Mouse (Mus musculus) megakaryocyte-erythroid progenitor cell, adult 5-6 weeks (primary cell): ENCODE results near the gene Dclre1c. TPM values are rescaled to one million over a fixed set of nuclear protein-coding genes. Genes with fewer than 3 reads are reported as not detected.
"Not testable (repeated sequence)": the region's sequence is repeated elsewhere in the genome, so short reads cannot be mapped to it uniquely, and the experiment has no call there.

ENCODE experiments used
- ATAC-seq: replicated peaks from 2 replicates; pipeline ENCODE4 v1.8.0; 2016; ENCODE audit warnings: mild to moderate bottlenecking, inconsistent platforms; ENCODE audit not compliant: severe bottlenecking, poor library complexity, low FRiP score, low TSS enrichment
- total RNA-seq, 2 experiments: library from RNA; stranded (forward) in 1 of 2; stranded (reverse) in 1 of 2; fragments of 200-1000, 215-1000 nt in 1 of 2; fragments of >200 nt in 1 of 2; fragmentation: Nextera tagmentation in 1 of 2; gene quantifications; 2 replicates each; pipeline ENCODE4 v1.2.3; 2014 to 2017

Gene Dclre1c
- total RNA-seq (2014; fragmentation: Nextera tagmentation) (26.4 and 28.3 TPM in 2 replicates), total RNA-seq (2017) (10.6 and 13.3 TPM in 2 replicates)

DNA sequence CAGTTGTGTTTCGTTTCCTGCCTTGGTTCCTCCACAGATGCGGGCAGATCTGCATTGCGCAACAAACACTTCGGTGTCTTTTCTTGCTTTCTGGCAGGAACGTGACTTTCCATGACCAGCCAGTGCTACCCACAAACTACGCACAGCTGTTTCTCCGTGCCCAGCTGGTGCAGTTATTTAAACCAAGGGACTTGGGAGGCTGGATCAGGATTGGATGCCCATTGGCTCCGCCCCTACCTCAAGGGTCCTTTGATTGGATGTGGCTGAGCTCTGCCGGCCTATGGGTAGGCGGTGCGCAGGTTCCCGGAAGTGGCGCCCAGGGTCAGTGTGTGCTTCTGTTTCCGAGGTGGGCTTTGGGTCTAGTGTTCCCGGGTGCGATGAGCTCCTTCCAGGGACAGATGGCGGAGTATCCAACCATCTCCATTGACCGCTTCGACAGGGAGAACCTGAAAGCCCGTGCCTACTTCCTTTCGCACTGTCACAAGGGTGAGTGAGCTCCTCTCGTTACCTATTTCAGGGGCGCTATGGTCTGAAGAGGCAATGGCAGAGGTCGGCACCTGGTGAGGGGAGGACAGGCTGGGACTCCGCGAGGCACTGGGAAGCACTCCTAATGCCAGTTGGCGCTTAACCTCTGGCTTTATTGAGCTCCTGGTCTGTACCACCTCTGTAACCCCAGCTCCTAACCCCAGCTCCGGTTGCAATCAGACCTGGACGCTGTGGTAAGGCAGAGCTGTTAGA lies at the start of gene Dclre1c:
TSS of gene Dclre1c (plus strand) at position 291 of the 738 bp plus-strand sequence.
- peak; percentile 96 for ATAC-seq

DNA sequence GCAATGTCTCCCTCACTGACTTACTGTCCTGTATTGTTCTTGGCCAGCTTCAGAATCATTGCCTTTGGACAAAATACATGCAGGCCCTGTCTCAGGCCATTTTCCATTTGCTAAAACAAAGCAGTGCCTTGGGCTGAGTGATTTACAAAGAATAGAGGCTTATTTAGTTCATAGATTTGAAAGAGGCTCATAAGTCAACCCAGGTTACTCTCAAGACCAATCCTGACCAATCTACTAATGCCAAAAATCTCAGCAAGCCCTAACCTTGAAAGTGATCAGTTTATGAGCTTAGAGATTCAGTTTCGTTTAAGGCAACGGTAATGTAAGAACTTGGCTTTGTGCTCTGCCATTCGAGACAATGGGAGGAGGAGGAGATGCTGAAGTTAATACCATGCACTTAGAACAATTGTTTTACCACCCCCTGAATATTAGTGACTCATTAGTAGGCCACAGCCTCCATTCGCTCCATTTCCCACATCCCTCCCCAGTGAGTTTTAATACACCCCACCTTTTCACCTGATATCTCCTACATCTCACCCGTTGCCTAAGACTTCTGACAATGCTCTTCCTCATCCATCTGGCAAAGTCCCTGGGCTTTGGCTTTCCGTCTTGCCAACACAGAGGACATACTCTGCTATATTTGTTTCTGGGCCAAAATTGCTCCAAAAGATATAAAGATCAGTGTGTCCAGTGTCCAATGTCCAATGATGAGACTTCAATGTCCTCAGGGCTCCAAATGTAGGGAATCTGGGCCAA lies 36.6 kb upstream of the Dclre1c start:
- ATAC-seq: no peak

DNA sequence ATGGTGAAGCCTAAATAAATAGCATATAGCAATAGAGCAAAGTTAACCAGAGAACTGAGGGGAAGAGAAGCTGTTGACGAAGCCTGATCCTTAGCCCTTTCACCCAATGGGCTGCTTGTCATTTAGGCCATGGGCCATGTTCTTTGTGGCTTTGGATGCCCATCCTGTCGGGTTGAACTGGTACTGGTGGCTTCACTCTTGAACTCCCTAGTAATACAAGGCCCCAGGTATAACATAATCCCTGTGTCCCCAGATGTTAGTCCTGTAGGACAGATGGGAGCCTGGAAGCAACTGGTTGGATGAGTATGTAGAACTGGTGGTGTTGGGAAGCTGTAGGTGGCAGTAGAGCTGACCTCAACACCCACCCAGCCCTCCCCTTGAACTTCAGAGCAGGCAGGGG lies 32.0 kb upstream of the Dclre1c start:
- ATAC-seq: no peak

DNA sequence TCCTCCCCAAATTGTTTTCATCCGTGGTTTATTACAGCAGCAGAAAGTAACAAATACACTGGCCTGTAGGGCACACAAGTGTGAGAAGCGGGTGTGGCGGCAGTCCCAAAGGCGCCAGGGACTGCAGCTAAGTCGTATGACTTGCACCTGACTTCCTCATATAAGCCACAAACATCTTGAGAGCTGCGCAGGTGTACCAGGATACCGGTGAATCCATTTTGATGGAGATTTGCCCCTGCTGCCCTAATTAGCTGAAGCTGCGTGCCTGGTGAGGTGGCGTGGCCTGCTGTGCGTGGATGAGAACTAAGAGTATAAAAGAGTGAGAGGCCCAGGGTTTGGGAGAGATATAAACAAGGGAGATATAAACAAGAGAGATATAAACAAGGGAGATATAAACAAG lies 26.8 kb upstream of the Dclre1c start, which contains the start of gene Olah:
TSS of gene Olah (minus strand) at position 101 of the 400 bp plus-strand sequence.
- ATAC-seq: not testable (repeated sequence)

DNA sequence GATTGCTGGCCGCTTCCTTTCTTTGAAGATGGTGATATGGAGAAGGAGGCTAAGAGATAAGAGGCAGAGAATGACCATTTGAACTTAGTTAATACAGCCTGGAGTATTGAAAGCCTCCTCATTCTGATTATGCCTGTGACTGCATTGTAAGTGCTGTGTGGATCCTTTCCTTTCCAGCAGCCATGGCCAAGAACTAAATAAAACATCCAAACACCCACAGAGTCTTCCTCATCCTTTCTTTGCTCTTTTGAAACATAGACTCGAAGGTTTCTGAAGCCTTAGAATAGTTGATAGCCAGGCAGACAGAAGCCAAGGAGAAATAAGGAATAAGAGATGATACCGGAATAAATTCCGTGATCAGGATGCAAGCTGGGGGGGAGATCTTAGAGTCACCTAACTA lies 17.9 kb upstream of the Dclre1c start:
- no peak for ATAC-seq

DNA sequence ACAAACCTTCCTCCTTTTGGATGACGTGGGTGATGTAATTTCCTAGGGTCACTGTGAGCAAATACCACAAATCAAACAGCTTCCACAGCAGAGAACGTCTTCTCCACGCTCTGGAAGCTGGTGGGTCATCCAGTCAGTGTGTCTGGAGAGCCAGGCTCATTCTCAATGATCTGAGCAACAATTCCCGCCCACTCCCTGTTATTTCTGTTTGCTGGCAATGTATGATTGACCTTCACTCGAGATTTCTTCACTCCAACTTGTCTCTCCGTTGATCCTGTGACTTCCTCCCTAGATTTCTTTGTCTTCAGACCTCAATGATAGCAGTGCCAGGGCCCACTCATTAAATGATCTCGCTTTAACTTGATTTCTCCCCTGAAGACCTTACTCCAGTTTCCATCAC lies 16.2 kb upstream of the Dclre1c start:
- no peak for ATAC-seq

DNA sequence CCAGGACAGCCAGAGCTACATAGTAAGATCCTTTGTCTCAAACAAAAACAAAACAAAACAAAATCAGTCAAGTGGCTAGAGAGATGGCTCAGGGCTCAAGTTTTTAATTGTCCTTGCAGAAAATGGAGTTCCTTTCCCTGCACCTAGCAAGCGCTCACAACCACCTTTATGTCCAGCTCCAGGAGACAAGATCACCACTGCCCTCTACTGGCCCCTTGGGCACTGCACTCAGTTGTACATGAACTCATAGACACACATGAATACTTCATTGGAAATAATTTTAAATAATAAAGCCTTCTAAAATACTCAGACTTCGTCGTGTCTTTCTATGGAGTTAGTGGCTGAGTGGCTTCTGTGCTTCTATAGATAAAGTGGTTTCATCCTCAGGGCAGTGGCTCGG lies 9.7 kb upstream of the Dclre1c start:
- ATAC-seq: peak; percentile 63

DNA sequence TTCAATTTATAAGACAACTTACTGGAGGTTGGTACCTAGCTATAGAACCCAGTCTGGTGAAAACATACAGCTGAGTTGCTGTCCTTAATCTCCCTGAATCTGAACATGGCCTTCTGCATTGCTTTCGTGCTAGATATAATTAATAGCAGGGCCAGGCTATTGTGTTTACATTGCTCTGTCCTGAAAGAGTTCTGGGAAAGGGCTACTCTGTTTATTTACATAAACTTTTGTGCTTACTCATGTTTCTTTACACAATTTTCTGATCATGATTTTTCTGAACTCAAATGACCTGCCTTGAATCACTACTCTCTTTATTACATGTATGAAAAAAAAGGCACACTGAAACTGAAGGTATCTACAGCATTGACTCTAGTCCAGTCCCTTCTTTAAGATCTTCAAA lies 8.3 kb upstream of the Dclre1c start:
- ATAC-seq: no peak

DNA sequence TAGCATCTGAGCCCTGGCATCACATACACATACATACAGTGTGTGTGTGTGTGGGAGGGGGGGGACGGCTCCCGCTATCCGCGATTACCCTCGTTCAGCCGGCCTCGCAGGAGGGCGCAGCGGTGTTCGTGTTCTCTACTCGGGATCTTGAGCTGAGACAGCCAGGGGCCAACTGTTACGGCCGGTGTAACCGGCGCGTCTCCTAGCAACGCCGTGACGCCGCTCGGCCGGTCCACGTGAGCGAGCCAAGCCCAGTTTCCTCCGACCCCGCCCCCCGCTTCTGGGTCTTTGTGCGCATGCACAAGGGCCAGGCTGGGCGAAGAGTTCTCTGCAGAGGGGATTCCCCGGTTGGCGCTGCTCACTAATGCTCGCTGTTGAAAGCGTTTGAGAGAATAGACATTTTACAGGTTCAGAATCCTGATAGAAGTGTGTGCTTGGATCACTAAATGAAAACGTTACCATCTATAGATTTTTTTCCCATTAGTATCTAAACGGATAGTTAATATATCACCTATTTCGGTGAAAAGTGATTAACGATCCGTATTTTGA lies 5.0 kb upstream of the Dclre1c start:
- ATAC-seq: peak; percentile 89

DNA sequence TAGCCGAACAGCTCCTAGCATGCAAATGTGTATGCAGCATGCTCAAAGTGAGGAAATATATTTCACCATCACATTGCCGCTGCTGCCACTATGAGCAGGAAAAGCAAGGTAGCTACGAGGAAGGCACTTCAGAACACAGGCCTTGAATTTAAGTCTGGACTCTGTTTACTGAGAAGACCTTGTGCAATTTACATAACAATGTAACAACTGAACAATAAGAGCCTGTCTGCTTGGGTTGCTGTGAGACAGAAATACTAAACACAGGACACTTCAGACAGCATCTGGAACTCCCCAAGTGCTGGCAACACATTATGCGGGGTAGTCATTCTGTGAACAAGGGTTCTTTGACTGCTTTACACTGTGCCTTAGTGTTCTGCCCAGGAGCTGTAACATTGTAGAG lies 3.8 kb upstream of the Dclre1c start:
- ATAC-seq: no peak

DNA sequence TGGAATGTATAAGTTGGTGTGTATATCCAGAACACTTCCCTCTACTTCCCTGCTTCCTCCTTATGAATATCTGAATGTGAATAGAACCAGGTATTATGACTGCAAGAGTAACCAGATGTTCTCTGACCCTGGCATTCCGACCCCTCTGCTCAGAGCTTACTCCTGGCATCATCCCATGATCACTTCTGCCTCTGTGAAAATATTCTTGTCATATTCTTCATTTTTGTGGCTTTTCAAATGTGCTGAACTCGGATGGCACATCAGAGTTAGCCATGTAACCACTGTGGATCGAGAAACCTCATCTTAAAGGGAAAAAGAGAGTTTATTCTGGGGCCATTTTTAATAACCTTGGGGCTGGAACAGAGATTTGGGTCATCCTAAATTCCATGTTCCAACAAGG lies 1.4 kb upstream of the Dclre1c start, which contains the start of gene Meig1:
TSS of gene Meig1 (minus strand) at position 101 of the 400 bp plus-strand sequence.
- ATAC-seq: no peak

DNA sequence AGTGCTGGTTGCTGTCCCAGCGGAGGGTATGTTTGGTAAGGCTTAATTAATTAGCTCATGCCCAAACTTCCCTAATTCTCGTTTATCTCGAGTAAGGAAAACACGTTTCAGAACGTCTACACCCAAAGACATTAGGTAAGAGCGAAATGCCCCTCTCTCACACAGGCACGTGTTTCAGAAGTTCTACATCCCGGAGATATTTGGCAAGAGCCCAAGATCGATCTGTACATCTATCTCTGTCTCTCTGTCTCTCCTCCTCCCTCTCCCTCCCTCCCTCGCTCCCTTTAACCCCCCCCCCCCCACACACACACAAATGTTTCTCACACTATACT lies 614 bp downstream of the Dclre1c start:
- ATAC-seq: peak; percentile 25

DNA sequence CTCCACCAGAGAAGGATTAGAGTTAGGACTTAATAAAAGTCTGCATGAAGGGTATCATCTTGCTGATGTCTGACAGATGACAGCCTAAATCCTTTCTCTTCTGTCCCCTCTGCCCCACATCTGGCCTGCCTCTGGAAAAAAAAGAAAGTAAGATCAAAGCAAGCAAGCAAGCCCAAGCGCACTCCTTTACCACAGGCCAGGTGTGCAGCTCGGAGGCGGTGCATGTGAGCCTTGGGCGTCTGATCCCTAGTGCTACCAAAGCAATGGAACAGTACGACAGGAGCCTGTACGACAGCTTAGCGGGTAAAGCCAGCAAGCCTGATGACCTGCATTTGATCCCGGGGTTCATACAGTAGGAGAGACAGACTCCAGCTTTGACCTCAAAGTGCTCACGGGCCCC lies 7.0 kb downstream of the Dclre1c start:
- ATAC-seq: no peak

DNA sequence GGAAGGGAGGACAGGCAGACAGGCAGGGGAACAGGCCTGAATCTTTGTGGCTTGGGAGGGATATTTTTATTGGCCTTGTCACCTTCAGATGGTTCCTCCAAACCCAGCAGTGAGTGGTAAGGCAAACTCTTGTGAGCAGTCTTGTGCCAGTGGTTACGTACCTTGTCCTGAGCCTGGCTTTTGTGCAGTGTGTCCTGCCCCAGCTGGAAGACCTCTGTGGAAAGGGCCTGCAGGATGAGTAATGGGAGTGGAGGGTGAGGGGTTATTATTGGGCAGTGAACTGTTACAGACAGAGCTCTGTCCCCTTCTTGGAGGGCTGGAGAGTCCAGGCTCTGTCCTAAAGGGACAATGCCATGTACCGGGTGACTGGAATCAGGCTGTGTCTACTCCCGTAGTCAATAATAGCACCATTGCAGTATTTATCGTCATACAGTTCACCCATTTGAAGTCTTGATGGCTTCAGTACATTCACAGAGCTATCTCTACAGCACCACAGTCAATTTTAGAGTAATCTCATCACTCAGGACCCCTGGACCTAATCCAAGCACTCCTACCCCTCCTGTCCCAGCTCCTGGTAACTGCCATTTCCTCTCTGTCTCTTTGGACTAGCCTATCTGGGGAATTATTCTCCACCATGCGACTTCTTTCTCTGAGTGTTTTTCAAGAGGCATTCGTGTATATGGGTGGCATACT lies 11.6 kb downstream of the Dclre1c start:
- ATAC-seq: peak; percentile 79

DNA sequence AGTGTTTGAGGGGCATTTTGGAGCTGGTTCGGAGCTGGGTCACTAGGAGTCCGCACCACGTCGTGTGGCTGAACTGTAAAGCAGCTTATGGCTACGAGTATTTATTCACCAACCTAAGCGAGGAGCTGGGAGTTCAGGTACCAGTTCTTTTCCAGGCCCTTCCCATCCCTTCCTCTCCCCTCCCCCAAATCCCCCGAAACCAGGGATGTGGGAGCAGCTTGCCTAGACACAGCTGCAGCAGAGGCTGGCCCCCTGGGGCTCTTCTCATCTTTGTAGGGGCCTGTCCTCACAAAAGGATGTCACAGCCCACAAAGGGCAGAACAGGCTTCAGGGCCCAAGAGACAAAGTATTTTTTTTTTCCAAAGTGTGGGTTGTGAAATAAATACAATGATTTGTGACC lies 14.0 kb downstream of the Dclre1c start:
- ATAC-seq: no peak

DNA sequence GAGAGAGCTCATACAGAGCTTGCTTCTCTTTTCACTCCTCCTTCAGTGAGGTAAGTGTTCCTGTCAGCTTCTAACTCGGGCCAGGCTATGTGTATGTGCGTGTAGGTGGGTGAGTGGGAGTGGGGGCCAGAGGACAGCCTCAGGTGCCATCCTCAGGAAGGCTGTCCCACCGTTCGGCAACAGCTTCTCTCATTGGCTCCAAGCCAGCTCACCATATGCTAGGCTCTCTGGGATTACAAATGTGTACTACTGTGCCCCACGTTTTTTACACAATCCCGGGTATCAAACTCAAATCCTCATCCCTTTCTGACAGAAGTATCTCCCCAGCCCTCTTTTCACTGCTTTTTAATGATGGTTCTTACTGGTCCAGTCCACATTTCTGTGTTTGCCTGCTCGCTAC lies 20.3 kb downstream of the Dclre1c start:
- ATAC-seq: no peak

DNA sequence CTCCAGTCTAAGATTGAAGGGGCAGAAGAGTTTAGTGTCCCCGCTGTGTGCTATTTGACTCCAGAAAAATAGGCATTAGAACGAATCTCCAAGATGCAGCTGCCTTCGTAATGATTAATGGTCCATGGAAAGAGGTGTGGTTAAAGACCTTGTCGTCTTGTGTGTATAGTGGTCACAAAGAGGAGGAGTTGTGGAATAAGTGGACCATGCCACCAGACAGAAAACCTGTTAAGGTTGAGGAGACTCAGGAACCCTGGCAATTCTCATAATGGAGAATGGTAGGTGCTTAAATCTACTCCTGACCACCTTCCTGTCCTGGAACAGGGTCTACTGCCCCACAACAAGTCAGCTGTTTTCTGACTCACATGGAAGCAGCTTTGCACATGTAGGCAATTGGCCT lies 22.1 kb downstream of the Dclre1c start:
- no peak for ATAC-seq

DNA sequence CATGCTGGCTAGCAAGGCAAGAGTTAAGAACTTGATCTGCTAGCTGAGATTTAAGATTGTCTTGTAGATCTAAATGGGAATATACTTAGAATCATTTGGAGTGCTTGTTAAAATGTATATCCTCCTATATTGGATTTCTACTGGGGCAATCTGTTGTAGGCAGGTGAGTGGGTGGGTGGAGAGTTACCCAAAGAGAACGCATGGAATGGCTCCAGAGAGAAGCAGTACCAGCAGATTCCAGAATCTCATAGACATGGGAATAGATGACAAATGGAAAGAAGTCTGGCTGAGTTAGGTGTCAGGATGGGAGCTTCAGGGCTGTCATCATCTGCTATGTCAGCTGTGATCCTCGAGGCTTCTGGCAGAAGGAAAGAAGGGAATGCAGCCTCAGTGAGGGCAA lies 25.5 kb downstream of the Dclre1c start:
- no peak for ATAC-seq

DNA sequence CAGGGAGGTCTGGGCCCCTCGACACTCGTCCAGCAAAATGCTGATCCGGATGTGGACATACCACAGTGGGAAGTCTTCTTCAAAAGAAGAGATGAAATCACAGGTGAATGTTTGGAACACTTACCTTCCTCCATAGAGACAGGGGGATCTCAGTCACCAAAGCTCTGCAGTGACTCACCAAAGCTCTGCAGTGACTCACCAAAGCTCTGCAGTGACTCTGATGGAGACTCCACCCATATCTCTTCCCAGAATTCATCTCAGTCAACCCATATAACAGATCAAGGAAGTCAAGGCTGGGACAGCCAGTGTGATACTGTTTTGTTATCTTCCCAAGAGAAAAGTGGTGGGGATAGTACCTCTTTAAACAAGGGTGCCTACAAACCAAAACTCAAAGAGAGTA lies 29.2 kb downstream of the Dclre1c start:
- no peak for ATAC-seq

DNA sequence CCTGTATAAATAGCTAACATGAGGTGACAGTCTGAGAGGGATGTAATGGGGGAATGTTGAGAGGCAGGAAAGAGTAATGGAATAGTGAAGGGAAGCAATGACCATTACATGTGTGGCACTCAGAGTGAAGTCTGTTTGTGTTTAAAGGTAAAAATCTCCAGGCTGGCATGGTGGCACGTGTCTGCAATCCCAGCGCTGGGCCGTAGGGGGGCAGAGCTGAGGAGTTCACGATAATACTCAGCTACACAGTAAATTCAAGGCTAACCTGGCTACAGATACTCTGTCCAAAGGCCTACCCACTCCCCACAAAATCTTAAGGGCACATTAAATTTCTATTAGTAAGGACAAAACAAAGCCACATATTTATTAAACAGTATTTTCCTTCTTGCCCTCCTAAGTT lies 32.7 kb downstream of the Dclre1c start:
- peak; percentile 73 for ATAC-seq
